Mouse (Mus musculus) small intestine, adult 2 months (tissue): ENCODE measurements around the gene Ugt1a8.

Experiments
- CTCF ChIP-seq: fragments of 200-500 bp; IDR thresholded peaks from 2 replicates; pipeline ENCODE4 v1.5.1; 2012; ENCODE audit warnings: low read depth, mild to moderate bottlenecking, control low read depth, inconsistent platforms, low read length, moderate library complexity, mixed read lengths; ENCODE audit not compliant: insufficient replicate concordance, insufficient read length; ENCODE audit errors: extremely low read depth
- POLR2A ChIP-seq: fragments of 200-500 bp; IDR thresholded peaks from 2 replicates; pipeline ENCODE4 v1.6.1; 2012; ENCODE audit warnings: low read depth, mild to moderate bottlenecking, control low read depth, inconsistent platforms, low read length, moderate library complexity

DNA sequence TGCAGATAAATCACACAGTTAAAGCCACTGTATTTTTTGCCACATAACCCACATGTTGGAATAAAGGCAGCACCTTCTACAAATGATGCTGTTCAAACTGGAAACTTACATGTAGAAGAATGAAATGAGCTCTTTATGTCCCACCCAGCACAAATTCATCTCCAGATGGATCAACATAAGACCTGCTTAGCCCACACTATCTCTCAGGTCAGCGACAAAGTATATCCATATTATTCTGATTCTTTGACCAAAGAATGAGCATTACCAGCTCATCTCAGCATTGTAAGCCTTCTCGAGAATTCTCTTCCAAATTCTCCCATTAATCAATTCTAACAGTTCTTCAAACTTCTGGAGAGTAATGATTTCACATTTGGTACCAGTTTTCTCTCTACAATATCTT, 134.6 kb downstream of the Ugt1a8 start:
- no peak for TF ChIP-seq CTCF
- no peak for TF ChIP-seq POLR2A
